Mouse (Mus musculus) c-Kit-positive CD71-positive TER-119-negative erythroid progenitor cells, embryonic 14.5 days (primary cell): ENCODE measurements at regions not wholly inside any gene's neighbourhood (a gene's known extent, or its start where the extent isn't known, plus 50 kb on each side); places are given as distances from the start of the nearest gene placed in this dataset.

ENCODE experiments used
- DNase-seq: peaks from one replicate; pipeline ENCODE4 v3.0.0-alpha.2; 2013; ENCODE audit warnings: low read depth

DNA sequence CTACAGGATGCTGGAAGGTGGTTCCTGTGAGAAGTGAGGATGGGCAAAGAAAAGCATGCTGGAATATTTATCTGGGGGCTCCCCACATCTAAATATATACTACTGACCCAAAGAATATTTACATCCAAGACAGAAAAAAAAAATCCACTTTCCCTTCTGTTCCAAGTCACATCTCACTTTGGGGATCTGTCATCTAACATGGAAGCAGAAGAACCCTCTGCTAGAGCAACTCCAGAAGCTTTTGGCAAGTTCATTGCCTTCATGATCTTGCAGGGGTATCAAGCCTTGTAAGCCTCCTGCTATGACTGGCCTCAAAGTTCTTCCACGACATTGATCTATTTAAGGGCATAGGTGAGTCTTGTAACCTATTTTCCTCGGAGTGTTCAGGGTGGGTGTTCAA is 64.9 kb upstream of the Spdye4c start:
- no peak for DNase-seq

- no peak for DNase-seq
Observed at GRCm38 (mm10) chr2:128526883-128527344, 64.1 kb upstream of the Spdye4c start.

DNA sequence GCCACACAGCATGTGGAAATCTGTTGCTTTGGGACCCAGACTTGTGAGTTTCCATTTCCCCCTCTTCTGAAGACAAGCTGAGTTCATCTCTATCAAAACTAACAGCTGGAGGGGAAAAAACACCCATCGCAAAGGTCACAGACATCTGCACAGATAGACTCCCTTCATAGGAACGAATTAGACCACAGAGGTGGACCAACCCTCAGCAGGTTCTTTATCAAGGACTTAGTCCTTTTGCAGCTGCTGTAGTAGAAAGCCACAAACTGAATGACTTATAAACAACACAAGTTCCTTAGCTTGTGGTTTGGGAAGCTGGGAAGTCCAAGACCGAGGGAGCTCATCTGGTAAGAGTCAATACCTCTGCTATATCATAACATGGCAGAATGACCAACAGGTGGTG is 54.7 kb upstream of the Spdye4c start:
- no peak for DNase-seq

GRCm38 (mm10) chr2:128537425-128537824 is 53.6 kb upstream of the Spdye4c start:
- DNase-seq: no peak

DNA sequence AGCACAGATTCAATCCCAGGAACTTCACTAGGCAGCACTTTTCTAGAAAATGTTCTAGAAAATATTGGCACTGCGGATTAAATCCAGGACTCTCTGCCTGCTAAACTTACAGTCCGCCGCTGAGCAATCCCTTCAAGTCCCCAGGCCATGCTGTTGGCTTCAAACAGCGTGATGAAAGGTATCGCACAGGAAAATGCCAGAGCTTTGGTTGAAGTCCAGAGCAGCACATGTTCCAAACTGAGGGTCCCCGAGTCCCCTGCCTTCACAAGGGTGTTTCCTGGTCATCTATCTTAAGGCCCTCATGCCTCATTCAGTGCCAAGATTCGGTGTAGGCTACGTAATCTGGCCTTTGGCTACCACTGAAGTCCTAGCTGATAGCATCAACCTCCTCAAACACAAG is 52.3 kb upstream of the Spdye4c start:
- DNase-seq: no peak
